Mouse (Mus musculus) midbrain, embryonic 11.5 days (tissue): ENCODE measurements at regions not wholly inside any gene's neighbourhood (a gene's known extent, or its start where the extent isn't known, plus 50 kb on each side); places are given as distances from the start of the nearest gene placed in this dataset.

ENCODE experiments used
- ATAC-seq: fragments of 200-750 bp; cut with Nextera tagmentation; 2 replicates; pipeline ENCODE4 v1.8.0; 2017; ENCODE audit warnings: moderate TSS enrichment, moderate library complexity; ENCODE audit not compliant: low FRiP score
- DNase-seq: peaks from one replicate; pipeline ENCODE4 v3.0.0; 2015; ENCODE audit warnings: low spot score; ENCODE audit errors: missing footprints
- H3K27ac ChIP-seq: fragments of 300-500 bp; sonication (generic); 2 replicates; pipeline ENCODE4 v1.5.1; 2014; ENCODE audit warnings: low read depth, low read length
- H3K27me3 ChIP-seq: fragments of 300-500 bp; sonication (generic); 2 replicates; pipeline ENCODE4 v1.6.1; 2014; ENCODE audit warnings: mild to moderate bottlenecking, low read length, moderate library complexity, mixed read lengths; ENCODE audit not compliant: control insufficient read depth, insufficient read depth
- H3K36me3 ChIP-seq: fragments of 300-500 bp; sonication (generic); 2 replicates; pipeline ENCODE4 v1.6.1; 2014; ENCODE audit warnings: mild to moderate bottlenecking, low read length, moderate library complexity, mixed read lengths; ENCODE audit not compliant: control insufficient read depth, insufficient read depth
- H3K4me1 ChIP-seq: fragments of 300-500 bp; sonication (generic); 2 replicates; pipeline ENCODE4 v1.6.1; 2014; ENCODE audit warnings: low read length; ENCODE audit not compliant: control insufficient read depth, insufficient read depth
- H3K4me2 ChIP-seq: fragments of 300-500 bp; sonication (generic); 2 replicates; pipeline ENCODE4 v1.6.1; 2014; ENCODE audit warnings: mild to moderate bottlenecking, moderate library complexity
- H3K4me3 ChIP-seq: fragments of 300-500 bp; sonication (generic); 2 replicates; pipeline ENCODE4 v1.5.1; 2014; ENCODE audit warnings: low read depth, low read length
- H3K9ac ChIP-seq: fragments of 300-500 bp; sonication (generic); 2 replicates; pipeline ENCODE4 v1.6.1; 2014; ENCODE audit warnings: low read length
- H3K9me3 ChIP-seq: fragments of 300-500 bp; sonication (generic); 2 replicates; pipeline ENCODE4 v1.6.1; 2016; ENCODE audit warnings: low read length; ENCODE audit not compliant: control insufficient read depth
- WGBS: fragments of 180-500 bp; shearing (Covaris S2); extraction: QIAGEN DNeasy Blood & Tissue Kit; methylation state at CpG from one replicate; pipeline ENCODE4 v1.1.7; 2014; 5-methylcytosine and 5-hydroxymethylcytosine counted together

DNA sequence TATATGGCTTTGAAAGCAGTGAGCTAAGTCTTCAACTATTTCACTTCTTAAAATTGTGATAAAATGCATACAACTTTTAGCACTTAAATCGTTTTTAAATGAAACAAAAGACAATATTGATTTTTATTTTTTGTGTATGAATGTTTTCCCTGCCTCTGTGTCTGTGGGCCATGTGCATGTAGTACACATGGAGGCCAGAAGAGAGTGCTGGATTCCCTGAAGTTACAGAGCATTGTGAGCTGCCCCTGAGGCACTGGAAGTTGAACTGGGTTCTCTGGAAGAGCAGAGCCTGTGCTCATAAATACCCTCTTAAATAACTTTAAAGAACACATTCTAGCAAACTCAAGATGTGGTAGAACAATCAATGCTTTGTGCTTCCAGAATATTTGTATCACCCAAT is 61.8 kb upstream of the Gm6812 start:
- ATAC-seq (no peak), DNase-seq (no peak)
- H3K27me3 ChIP-seq, result no peaks in the 10 kb centered on the region
- H3K4me1 ChIP-seq, result no peaks in the 10 kb centered on the region
- H3K9me3 ChIP-seq, result no peaks in the 10 kb centered on the region
- no peak overlapping the region for H3K4me2 ChIP-seq
- H3K36me3 ChIP-seq, result no peaks in the 10 kb centered on the region
- H3K27ac ChIP-seq, result no peak overlapping the region
- H3K9ac ChIP-seq, result no peak overlapping the region
- WGBS, result 26% methylated on average over 1 of the region's 1 CpGs
- H3K4me3 ChIP-seq, result no peak overlapping the region

DNA sequence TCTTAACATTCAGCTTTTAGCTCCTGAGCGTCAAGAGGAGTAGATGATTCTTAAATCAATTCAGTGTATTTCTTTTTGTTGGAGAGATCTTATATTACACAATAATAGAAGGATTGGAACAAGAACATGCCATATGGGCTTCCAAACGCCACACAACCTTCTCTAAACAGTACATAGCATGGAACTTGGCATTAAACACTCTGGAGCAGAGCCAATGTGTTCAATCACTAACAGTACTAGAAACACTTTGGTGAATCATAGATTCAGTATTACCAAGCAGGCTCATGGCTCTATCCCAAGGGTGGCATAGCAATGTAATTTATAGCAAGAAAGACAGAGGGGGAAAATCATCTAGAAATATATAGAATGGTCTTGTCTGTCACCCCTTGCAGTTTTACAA is 60.4 kb upstream of the Gm6812 start:
- H3K4me1 ChIP-seq, result no peaks in the 10 kb centered on the region
- H3K4me2 ChIP-seq, result no peak overlapping the region
- ATAC-seq (no peak), DNase-seq (no peak)
- H3K27me3 ChIP-seq, result no peaks in the 10 kb centered on the region
- H3K9ac ChIP-seq, result no peak overlapping the region
- H3K4me3 ChIP-seq, result no peak overlapping the region
- 67% methylated on average over 2 of the region's 2 CpGs for WGBS
- H3K36me3 ChIP-seq, result no peaks in the 10 kb centered on the region
- no peaks in the 10 kb centered on the region for H3K9me3 ChIP-seq
- no peak overlapping the region for H3K27ac ChIP-seq

GRCm38 (mm10) chrX:68950730-68951129 is 57.9 kb upstream of the Gm6812 start:
- Histone ChIP-seq H3K27me3 (no peaks in the 10 kb centered on the region), H3K4me2 (no peak overlapping the region), H3K9ac (no peak overlapping the region), H3K4me1 (no peaks in the 10 kb centered on the region), H3K36me3 (no peaks in the 10 kb centered on the region), H3K9me3 (no peaks in the 10 kb centered on the region), H3K4me3 (no peak overlapping the region), H3K27ac (no peak overlapping the region)
- no peak for DNase-seq
- WGBS, result 25% methylated on average over 1 of the region's 1 CpGs
- ATAC-seq, result peak; percentile 44; the same call in 1 of the 2 replicates

DNA sequence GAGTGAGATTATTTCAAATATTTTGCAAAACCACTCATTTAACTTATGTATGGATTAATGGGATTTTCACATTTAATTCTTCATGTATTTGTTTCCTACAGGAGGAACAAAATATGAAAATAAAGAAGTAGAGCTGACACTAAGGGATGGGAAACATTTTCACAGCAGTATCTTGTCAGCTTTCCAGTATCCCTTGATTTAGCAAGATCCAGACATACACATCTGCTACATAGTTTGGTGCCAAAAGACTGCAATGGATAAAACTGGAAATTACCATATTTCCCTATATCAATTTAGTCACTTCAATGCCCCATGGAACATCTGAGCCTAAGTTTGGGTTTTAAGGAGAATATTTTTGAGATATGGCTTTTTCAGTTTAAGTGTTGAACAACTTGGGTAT is 52.9 kb upstream of the Gm6812 start:
- Histone ChIP-seq H3K4me3 (no peak overlapping the region), H3K9me3 (no peaks in the 10 kb centered on the region), H3K27me3 (no peaks in the 10 kb centered on the region), H3K4me2 (no peak overlapping the region), H3K9ac (no peak overlapping the region), H3K36me3 (no peaks in the 10 kb centered on the region), H3K27ac (no peak overlapping the region), H3K4me1 (no peaks in the 10 kb centered on the region)
- DNase-seq, result no peak
- ATAC-seq, result no peak
